Mouse (Mus musculus) midbrain, embryonic 16.5 days (tissue): ENCODE measurements around the gene Rnf115. TPM values are rescaled to one million over a fixed set of nuclear protein-coding genes. Genes with fewer than 3 reads are reported as not detected.

ENCODE experiments used
- ATAC-seq: fragments of 200-750 bp; cut with Nextera tagmentation; 2 replicates; pipeline ENCODE4 v1.8.0; 2017; ENCODE audit warnings: moderate TSS enrichment
- H3K27ac ChIP-seq: fragments of 300-500 bp; sonication (generic); 2 replicates; pipeline ENCODE4 v1.5.1; 2014; ENCODE audit warnings: mild to moderate bottlenecking, low read length, mixed read lengths
- H3K27me3 ChIP-seq: fragments of 300-500 bp; sonication (generic); 2 replicates; pipeline ENCODE4 v1.6.1; 2014; ENCODE audit warnings: low read depth, low read length, mixed read lengths; ENCODE audit not compliant: control insufficient read depth, insufficient read depth
- H3K36me3 ChIP-seq: fragments of 300-500 bp; sonication (generic); 2 replicates; pipeline ENCODE4 v1.6.1; 2014; ENCODE audit warnings: mild to moderate bottlenecking, low read length, moderate library complexity, mixed read lengths; ENCODE audit not compliant: control insufficient read depth, insufficient read depth
- H3K4me1 ChIP-seq: fragments of 300-500 bp; sonication (generic); 2 replicates; pipeline ENCODE4 v1.6.1; 2014; ENCODE audit warnings: mild to moderate bottlenecking, low read length, mixed read lengths; ENCODE audit not compliant: control insufficient read depth, insufficient read depth
- H3K4me2 ChIP-seq: fragments of 300-500 bp; sonication (generic); 2 replicates; pipeline ENCODE4 v1.6.1; 2014; ENCODE audit warnings: mild to moderate bottlenecking, low read length, mixed read lengths
- H3K4me3 ChIP-seq: fragments of 300-500 bp; sonication (generic); 2 replicates; pipeline ENCODE4 v1.5.1; 2014; ENCODE audit warnings: low read depth, mild to moderate bottlenecking, low read length, moderate library complexity, mixed read lengths
- H3K9ac ChIP-seq: fragments of 300-500 bp; sonication (generic); 2 replicates; pipeline ENCODE4 v1.6.1; 2014; ENCODE audit warnings: low read depth, low read length, mixed read lengths
- H3K9me3 ChIP-seq: fragments of 300-500 bp; sonication (generic); replicated peaks from 2 replicates; pipeline ENCODE4 v1.6.1; 2014; ENCODE audit warnings: mild to moderate bottlenecking, low read length, mixed read lengths; ENCODE audit not compliant: control insufficient read depth, poor library complexity, severe bottlenecking
- WGBS: fragments of 180-500 bp; shearing (Covaris S2); extraction: QIAGEN DNeasy Blood & Tissue Kit; methylation state at CpG from one replicate; pipeline ENCODE4 v1.1.7; 2014; 5-methylcytosine and 5-hydroxymethylcytosine counted together
- polyA plus RNA-seq: library from polyadenylated mRNA; unstranded; fragments of >200 nt; fragmentation: Nextera tagmentation; extraction: Ambion mirVana; gene quantifications from 2 replicates; pipeline ENCODE4 v1.2.1, GENCODE M21; 2015

Gene Rnf115
- polyA plus RNA-seq, 1 experiment from 2014 or later = 71.4 TPM

DNA sequence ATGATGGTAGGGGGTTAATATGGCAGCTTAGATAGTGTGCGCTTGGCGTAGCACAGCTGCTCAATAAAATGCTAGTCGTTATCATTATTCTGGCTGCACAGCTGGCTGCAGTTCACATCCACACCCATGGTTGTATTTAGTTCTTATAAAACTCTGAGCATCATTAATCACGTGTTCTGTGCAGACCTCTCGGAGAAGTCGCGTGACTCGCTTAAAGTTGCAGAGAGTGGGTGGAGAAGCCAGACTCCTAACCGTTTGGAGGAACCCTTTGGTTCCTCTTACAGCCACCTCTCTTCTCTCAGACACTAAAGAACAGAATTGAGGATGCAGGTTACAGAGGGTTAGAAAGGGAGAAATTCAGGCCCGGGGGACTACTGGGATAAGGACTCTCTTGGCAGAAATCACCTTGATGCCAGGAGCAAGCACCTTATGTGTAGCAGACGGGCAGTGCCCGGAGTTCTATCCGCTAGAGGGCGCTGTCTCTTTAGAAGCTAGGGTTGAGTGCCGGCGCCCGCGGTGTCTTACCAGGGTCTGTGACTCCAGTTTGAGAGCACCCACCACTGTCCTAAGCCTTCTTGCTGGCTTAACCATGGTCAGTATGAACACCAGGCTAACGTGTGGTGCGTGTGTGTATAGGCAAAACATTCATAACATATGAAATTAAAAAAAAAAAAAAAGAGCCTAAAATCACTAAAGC, 85.1 kb downstream of the Rnf115 start:
- 43% methylated on average over 20 of the region's 20 CpGs for WGBS
- H3K9ac ChIP-seq = no peak overlapping the region
- no peaks in the 10 kb centered on the region for H3K4me1 ChIP-seq
- ATAC-seq = no peak
- 0 out of 2 replicates have a peak overlapping the region, but pooled peaks have one; percentile 6 for H3K4me2 ChIP-seq
- no peak overlapping the region for H3K4me3 ChIP-seq
- no peak overlapping the region for H3K27ac ChIP-seq
- H3K9me3 ChIP-seq = no peaks in the 10 kb centered on the region; the same call in 1 of the 2 replicates
- H3K36me3 ChIP-seq = no peaks in the 10 kb centered on the region
- H3K27me3 ChIP-seq = no peaks in the 10 kb centered on the region

- no peak for ATAC-seq
- Histone ChIP-seq H3K36me3 (no peaks in the 10 kb centered on the region), H3K4me2 (0 out of 2 replicates have a peak overlapping the region, but pooled peaks have one; percentile 3), H3K27ac (no peak overlapping the region), H3K9ac (no peak overlapping the region), H3K9me3 (no peaks in the 10 kb centered on the region; the same call in 1 of the 2 replicates), H3K4me1 (no peaks in the 10 kb centered on the region), H3K4me3 (no peak overlapping the region), H3K27me3 (no peaks in the 10 kb centered on the region)
- WGBS = 26% methylated on average over 9 of the region's 9 CpGs
Measured at GRCm38 (mm10) chr3:96813106-96813505, 85.6 kb downstream of the Rnf115 start.

GRCm38 (mm10) chr3:96813591-96814244, 86.3 kb downstream of the Rnf115 start:
- no peak for ATAC-seq

GRCm38 (mm10) chr3:96814342-96814741, 86.9 kb downstream of the Rnf115 start:
- Histone ChIP-seq H3K27me3 (no peaks in the 10 kb centered on the region), H3K9me3 (no peaks in the 10 kb centered on the region; the same call in 1 of the 2 replicates), H3K4me3 (no peak overlapping the region), H3K9ac (no peak overlapping the region), H3K36me3 (no peaks in the 10 kb centered on the region), H3K27ac (no peak overlapping the region), H3K4me2 (no peak overlapping the region), H3K4me1 (no peaks in the 10 kb centered on the region)
- ATAC-seq = no peak
- 53% methylated on average over 6 of the region's 6 CpGs for WGBS

More at GRCm38 (mm10) chr3:96813591-96814244, 86.3 kb downstream of the Rnf115 start:
- no peaks in the 10 kb centered on the region for H3K4me1 ChIP-seq
- H3K4me2 ChIP-seq = no peak overlapping the region
- no peaks in the 10 kb centered on the region for H3K36me3 ChIP-seq
- no peaks in the 10 kb centered on the region for H3K27me3 ChIP-seq
- H3K4me3 ChIP-seq = no peak overlapping the region
- no peak overlapping the region for H3K27ac ChIP-seq
- WGBS = 69% methylated on average over 7 of the region's 7 CpGs
- H3K9ac ChIP-seq = no peak overlapping the region
- H3K9me3 ChIP-seq = no peaks in the 10 kb centered on the region; the same call in 1 of the 2 replicates

DNA sequence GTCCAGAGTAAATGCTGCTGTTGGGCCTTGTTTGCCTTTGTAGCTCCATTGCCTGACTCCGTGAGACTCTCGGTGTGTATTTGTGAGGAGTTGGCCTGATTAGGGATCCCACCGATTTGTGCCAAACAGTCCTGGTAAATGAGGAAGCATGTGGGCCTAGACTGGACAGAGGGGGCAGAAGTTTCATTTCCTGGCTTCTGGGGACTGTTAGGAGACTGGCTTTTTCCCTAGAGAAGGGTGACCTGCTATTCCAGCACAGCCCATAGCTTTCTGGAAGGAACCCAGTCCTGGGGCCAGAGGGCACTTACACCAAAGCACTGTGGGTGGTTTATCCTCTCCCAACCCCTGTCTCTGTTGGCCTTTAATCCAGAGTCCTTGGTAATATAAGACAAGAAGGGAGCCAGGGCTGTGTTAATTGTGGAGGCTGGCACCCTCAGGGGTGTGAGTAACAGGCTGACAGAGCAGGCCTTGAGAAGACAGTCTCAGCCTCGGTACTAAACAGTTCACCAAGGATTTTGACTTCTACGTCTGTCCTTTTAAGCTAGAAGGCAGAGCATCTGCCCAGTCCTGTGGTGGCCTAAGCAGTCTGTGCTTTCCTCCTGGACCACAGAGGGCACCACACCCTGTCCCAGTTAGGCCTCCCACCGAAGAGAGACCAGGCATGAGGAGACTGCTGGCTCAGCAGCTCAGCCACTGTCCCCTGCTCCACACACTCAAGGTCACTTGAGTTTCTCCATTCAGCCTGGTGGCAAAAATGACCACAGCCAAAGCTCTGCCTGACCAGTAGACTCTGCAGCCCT, 92.9 kb downstream of the Rnf115 start:
- Histone ChIP-seq H3K36me3 (no peaks in the 10 kb centered on the region), H3K4me3 (no peak overlapping the region), H3K27me3 (no peaks in the 10 kb centered on the region), H3K4me1 (no peaks in the 10 kb centered on the region), H3K4me2 (no peak overlapping the region), H3K27ac (no peak overlapping the region), H3K9ac (no peak overlapping the region), H3K9me3 (no peaks in the 10 kb centered on the region; the same call in 1 of the 2 replicates)
- no peak for ATAC-seq
- WGBS = 79% methylated on average over 6 of the region's 6 CpGs

- H3K9ac ChIP-seq = no peak overlapping the region
- no peaks in the 10 kb centered on the region for H3K27me3 ChIP-seq
- H3K4me3 ChIP-seq = no peak overlapping the region
- WGBS = 94% methylated on average over 4 of the region's 4 CpGs
- no peaks in the 10 kb centered on the region for H3K36me3 ChIP-seq
- H3K9me3 ChIP-seq = no peaks in the 10 kb centered on the region; the same call in 1 of the 2 replicates
- no peaks in the 10 kb centered on the region for H3K4me1 ChIP-seq
- H3K4me2 ChIP-seq = no peak overlapping the region
- H3K27ac ChIP-seq = no peak overlapping the region
- ATAC-seq = no peak
Measured at GRCm38 (mm10) chr3:96821581-96821980, 94.1 kb downstream of the Rnf115 start.

DNA sequence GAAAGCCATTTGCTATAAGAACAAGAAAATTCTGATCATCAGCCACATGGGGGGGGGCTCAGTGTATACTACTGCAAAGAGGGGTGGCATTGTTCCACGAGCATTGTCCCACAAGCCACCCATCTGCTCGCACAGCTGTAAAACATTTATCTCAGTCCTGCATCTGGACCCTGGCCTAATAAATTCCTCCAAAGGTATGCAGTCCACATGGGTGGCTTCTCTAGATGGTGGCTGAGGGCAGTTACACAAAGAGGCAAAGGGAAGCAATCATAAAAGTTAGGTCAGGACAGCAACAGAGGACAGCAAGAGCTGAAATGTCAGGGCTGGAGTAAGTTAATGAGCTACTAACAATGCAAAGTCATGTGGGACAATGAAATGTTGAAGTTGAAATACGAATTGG, 96.2 kb downstream of the Rnf115 start:
- no peaks in the 10 kb centered on the region for H3K9me3 ChIP-seq
- no peaks in the 10 kb centered on the region for H3K36me3 ChIP-seq
- WGBS = 70% methylated on average over 3 of the region's 3 CpGs

GRCm38 (mm10) chr3:96824614-96825013, 97.2 kb downstream of the Rnf115 start:
- WGBS = 80% methylated on average over 12 of the region's 12 CpGs
- Histone ChIP-seq H3K27me3 (no peaks in the 10 kb centered on the region), H3K9ac (no peak overlapping the region), H3K4me3 (no peak overlapping the region), H3K9me3 (no peaks in the 10 kb centered on the region), H3K27ac (no peak overlapping the region), H3K36me3 (no peaks in the 10 kb centered on the region), H3K4me1 (no peaks in the 10 kb centered on the region), H3K4me2 (no peak overlapping the region)
- ATAC-seq = no peak

More for the DNA sequence above, 96.2 kb downstream of the Rnf115 start:
- Histone ChIP-seq H3K27ac (no peak overlapping the region), H3K9ac (no peak overlapping the region), H3K27me3 (no peaks in the 10 kb centered on the region), H3K4me3 (no peak overlapping the region), H3K4me2 (no peak overlapping the region), H3K4me1 (no peaks in the 10 kb centered on the region)
- ATAC-seq = no peak
